Mouse (Mus musculus): Measurements from ENCODE around the gene Itgax. TPM values are rescaled to one million over a fixed set of nuclear protein-coding genes. Genes with fewer than 3 reads are reported as not detected.

The Itgax gene
- 0.18 TPM in 1 of 2 replicates, not detected in the other for polyA plus RNA-seq (2015; fragmentation: Nextera tagmentation; extraction: Ambion mirVana)

- Histone ChIP-seq H3K27ac (replicated peaks) (no peak within 1 kb of the TSS), H3K4me2 (no peak within 1 kb of the TSS), H3K4me1 (replicated peaks) (no peaks in the 10 kb centered on the region), H3K27me3 (no peaks in the 10 kb centered on the region), H3K4me3 (no peak within 1 kb of the TSS), H3K9me3 (no peaks in the 10 kb centered on the region), H3K36me3 (no peaks in the 10 kb centered on the region), H3K9ac (no peak within 1 kb of the TSS)
- no peak for ATAC-seq (ENCODE audit: low FRiP score, low read depth)
- 87% methylated on average over 8 of the region's 8 CpGs for WGBS
Observed at GRCm38 (mm10) chr7:128128741-128129720, at the start of gene Itgax. TSS of gene Itgax (plus strand) at chr7:128129547.

GRCm38 (mm10) chr7:128080012-128080411 is 49.3 kb upstream of the Itgax start:
- ATAC-seq (ENCODE audit: low FRiP score, low read depth): no peak
- Histone ChIP-seq H3K27ac (replicated peaks) (no peak overlapping the region), H3K36me3 (no peaks in the 10 kb centered on the region), H3K9ac (no peak overlapping the region), H3K4me1 (replicated peaks) (no peaks in the 10 kb centered on the region), H3K27me3 (no peaks in the 10 kb centered on the region), H3K4me3 (no peak overlapping the region), H3K9me3 (no peaks in the 10 kb centered on the region), H3K4me2 (no peak overlapping the region)
- WGBS: 80% methylated on average over 8 of the region's 8 CpGs

- WGBS: 88% methylated on average over 7 of the region's 7 CpGs
- H3K4me2 ChIP-seq: no peak overlapping the region
- H3K27me3 ChIP-seq: no peaks in the 10 kb centered on the region
- no peak overlapping the region for H3K9ac ChIP-seq
- no peak overlapping the region for H3K4me3 ChIP-seq
- H3K9me3 ChIP-seq: no peaks in the 10 kb centered on the region
- no peaks in the 10 kb centered on the region for H3K4me1 ChIP-seq (replicated peaks)
- no peak overlapping the region for H3K27ac ChIP-seq (replicated peaks)
- no peak for ATAC-seq (ENCODE audit: low FRiP score, low read depth)
- no peaks in the 10 kb centered on the region for H3K36me3 ChIP-seq
Observed at GRCm38 (mm10) chr7:128089141-128089540, 40.2 kb upstream of the Itgax start.

- no peak overlapping the region for H3K9ac ChIP-seq
- H3K4me3 ChIP-seq: no peak overlapping the region
- no peaks in the 10 kb centered on the region for H3K36me3 ChIP-seq
- H3K4me1 ChIP-seq (replicated peaks): no peaks in the 10 kb centered on the region
- no peak overlapping the region for H3K4me2 ChIP-seq
- no peaks in the 10 kb centered on the region for H3K9me3 ChIP-seq
- ATAC-seq (ENCODE audit: low FRiP score, low read depth): no peak
- no peaks in the 10 kb centered on the region for H3K27me3 ChIP-seq
- no peak overlapping the region for H3K27ac ChIP-seq (replicated peaks)
- 95% methylated on average over 1 of the region's 1 CpGs for WGBS
Observed at GRCm38 (mm10) chr7:128098135-128098534, 31.2 kb upstream of the Itgax start.

- ATAC-seq (ENCODE audit: low FRiP score, low read depth): no peak
- H3K9ac ChIP-seq: no peak overlapping the region
- 81% methylated on average over 2 of the region's 2 CpGs for WGBS
Observed at GRCm38 (mm10) chr7:128100742-128101357, 28.5 kb upstream of the Itgax start.

GRCm38 (mm10) chr7:128105246-128105645 is 24.1 kb upstream of the Itgax start:
- WGBS: 60% methylated on average over 4 of the region's 4 CpGs
- ATAC-seq (ENCODE audit: low FRiP score, low read depth): no peak
- H3K36me3 ChIP-seq: no peaks in the 10 kb centered on the region

More at GRCm38 (mm10) chr7:128100742-128101357, 28.5 kb upstream of the Itgax start:
- Histone ChIP-seq H3K9me3 (no peaks in the 10 kb centered on the region), H3K36me3 (no peaks in the 10 kb centered on the region), H3K4me1 (replicated peaks) (no peaks in the 10 kb centered on the region), H3K4me2 (no peak overlapping the region), H3K27me3 (no peaks in the 10 kb centered on the region), H3K27ac (replicated peaks) (no peak overlapping the region), H3K4me3 (no peak overlapping the region)

GRCm38 (mm10) chr7:128107462-128107861 is 21.9 kb upstream of the Itgax start:
- ATAC-seq (ENCODE audit: low FRiP score, low read depth): no peak
- H3K27me3 ChIP-seq: no peaks in the 10 kb centered on the region
- H3K4me2 ChIP-seq: no peak overlapping the region
- no peak overlapping the region for H3K27ac ChIP-seq (replicated peaks)
- no peak overlapping the region for H3K4me3 ChIP-seq
- no peak overlapping the region for H3K9ac ChIP-seq
- H3K36me3 ChIP-seq: no peaks in the 10 kb centered on the region
- 95% methylated on average over 7 of the region's 7 CpGs for WGBS
- no peaks in the 10 kb centered on the region for H3K9me3 ChIP-seq
- no peaks in the 10 kb centered on the region for H3K4me1 ChIP-seq (replicated peaks)

More at GRCm38 (mm10) chr7:128105246-128105645, 24.1 kb upstream of the Itgax start:
- Histone ChIP-seq H3K27me3 (no peaks in the 10 kb centered on the region), H3K27ac (replicated peaks) (no peak overlapping the region), H3K4me2 (no peak overlapping the region), H3K4me3 (no peak overlapping the region), H3K9me3 (no peaks in the 10 kb centered on the region), H3K9ac (no peak overlapping the region), H3K4me1 (replicated peaks) (no peaks in the 10 kb centered on the region)

- H3K4me1 ChIP-seq (replicated peaks): no peaks in the 10 kb centered on the region
- 63% methylated on average over 2 of the region's 2 CpGs for WGBS
- no peak for ATAC-seq (ENCODE audit: low FRiP score, low read depth)
Observed at GRCm38 (mm10) chr7:128110314-128110713, 19.0 kb upstream of the Itgax start.

GRCm38 (mm10) chr7:128112131-128112530 is 17.2 kb upstream of the Itgax start:
- Histone ChIP-seq H3K27me3 (no peaks in the 10 kb centered on the region), H3K9ac (no peak overlapping the region), H3K4me2 (no peak overlapping the region), H3K4me1 (replicated peaks) (no peaks in the 10 kb centered on the region), H3K4me3 (no peak overlapping the region), H3K36me3 (no peaks in the 10 kb centered on the region), H3K27ac (replicated peaks) (no peak overlapping the region), H3K9me3 (no peaks in the 10 kb centered on the region)
- 93% methylated on average over 11 of the region's 11 CpGs for WGBS
- no peak for ATAC-seq (ENCODE audit: low FRiP score, low read depth)

More at GRCm38 (mm10) chr7:128110314-128110713, 19.0 kb upstream of the Itgax start:
- H3K4me3 ChIP-seq: no peak overlapping the region
- H3K27ac ChIP-seq (replicated peaks): no peak overlapping the region
- H3K27me3 ChIP-seq: no peaks in the 10 kb centered on the region
- no peaks in the 10 kb centered on the region for H3K9me3 ChIP-seq
- no peaks in the 10 kb centered on the region for H3K36me3 ChIP-seq
- H3K9ac ChIP-seq: no peak overlapping the region
- H3K4me2 ChIP-seq: no peak overlapping the region

- no peak overlapping the region for H3K4me2 ChIP-seq
- no peak overlapping the region for H3K27ac ChIP-seq (replicated peaks)
- WGBS: 92% methylated on average over 11 of the region's 11 CpGs
Observed at GRCm38 (mm10) chr7:128114371-128115105, 14.8 kb upstream of the Itgax start.

GRCm38 (mm10) chr7:128115211-128115958 is 14.0 kb upstream of the Itgax start:
- H3K9ac ChIP-seq: no peak overlapping the region
- 77% methylated on average over 5 of the region's 5 CpGs for WGBS
- H3K4me3 ChIP-seq: no peak overlapping the region
- no peak overlapping the region for H3K27ac ChIP-seq (replicated peaks)
- no peaks in the 10 kb centered on the region for H3K9me3 ChIP-seq
- no peak overlapping the region for H3K4me2 ChIP-seq
- no peak for ATAC-seq (ENCODE audit: low FRiP score, low read depth)
- no peaks in the 10 kb centered on the region for H3K27me3 ChIP-seq
- H3K4me1 ChIP-seq (replicated peaks): no peaks in the 10 kb centered on the region
- H3K36me3 ChIP-seq: no peaks in the 10 kb centered on the region

More at GRCm38 (mm10) chr7:128114371-128115105, 14.8 kb upstream of the Itgax start:
- H3K4me1 ChIP-seq (replicated peaks): no peaks in the 10 kb centered on the region
- no peak overlapping the region for H3K4me3 ChIP-seq
- no peak for ATAC-seq (ENCODE audit: low FRiP score, low read depth)
- no peaks in the 10 kb centered on the region for H3K9me3 ChIP-seq
- no peaks in the 10 kb centered on the region for H3K36me3 ChIP-seq
- H3K27me3 ChIP-seq: no peaks in the 10 kb centered on the region
- H3K9ac ChIP-seq: no peak overlapping the region
